Mouse (Mus musculus) heart, postnatal 36 days (tissue): Measurements from ENCODE around the gene Gm17584. TPM values are rescaled to one million over a fixed set of nuclear protein-coding genes. Genes with fewer than 3 reads are reported as not detected.
"Not testable (repeated sequence)": the region's sequence is repeated elsewhere in the genome, so short reads cannot be mapped to it uniquely, and the experiment has no call there.

ENCODE experiments used
- DNase-seq, 2 experiments: peaks; one replicate each; pipeline ENCODE4 v3.0.0; 2021 to 2022
- intact Hi-C: fragments of 180-260 bp; cut with DNase I; formaldehyde crosslinking; loops from one replicate; pipeline ENCODE4 v1.15.1; 2025
- total RNA-seq, 2 experiments: library from RNA; stranded (reverse); gene quantifications; 2 replicates each; pipeline ENCODE4 v1.2.3; 2021

The Gm17584 gene
- total RNA-seq = not detected

DNA sequence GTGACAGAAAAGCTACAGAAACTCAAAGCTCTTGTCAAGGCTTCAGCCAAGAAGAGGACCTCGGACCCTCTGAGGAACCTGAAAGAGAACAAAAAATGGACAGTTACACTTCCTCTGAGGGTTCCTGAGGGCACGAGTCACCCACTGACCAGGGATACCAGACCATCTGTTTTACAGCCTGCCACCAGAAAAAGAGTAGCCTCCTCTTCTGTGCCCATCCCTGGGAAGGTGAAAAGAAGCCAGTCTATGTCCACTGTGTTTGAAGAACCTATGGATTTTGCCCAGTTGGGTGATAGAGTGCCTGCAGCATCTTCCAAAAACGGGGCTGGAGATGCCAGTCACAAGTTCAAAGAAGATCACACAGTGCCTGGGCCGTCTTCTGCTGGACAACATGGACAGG lies at the start of gene Gm17584:
TSS of gene Gm17584 (plus strand) at position 301 of the 400 bp plus-strand sequence.
- DNase-seq, intact Hi-C loops: not testable (repeated sequence)

Other genes with a start within 250 kb of the Gm17584 start
- not detected for gene Gm17469, start 129.3 kb downstream of the Gm17584 start, total RNA-seq